Mouse (Mus musculus): ENCODE results near the gene Gm49601.

The Gm49601 gene

GRCm38 (mm10) chr16:18629390-18630231, 3.4 kb upstream of the Gm49601 start, which contains the start of gene Sept5:
Gene Sept5 (minus strand): TSS chr16:18629954.
- in situ Hi-C loops (cut with MboI, MseI), result no loop called here

GRCm38 (mm10) chr16:18628948-18629340, 2.7 kb upstream of the Gm49601 start:
- in situ Hi-C loops (cut with MboI, MseI), result no loop called here

GRCm38 (mm10) chr16:18628206-18628947, 2.1 kb upstream of the Gm49601 start:
- in situ Hi-C loops (cut with MboI, MseI), result no loop called here

GRCm38 (mm10) chr16:18627163-18627562, 936 bp upstream of the Gm49601 start:
- in situ Hi-C loops (cut with MboI, MseI), result no loop called here

GRCm38 (mm10) chr16:18625791-18626311, 376 bp downstream of the Gm49601 start:
- in situ Hi-C loops (cut with MboI, MseI), result no loop called here

- in situ Hi-C loops (cut with MboI, MseI), result no loop called here
Observed at GRCm38 (mm10) chr16:18625097-18625496, 1.1 kb downstream of the Gm49601 start.

GRCm38 (mm10) chr16:18624641-18625040, 1.6 kb downstream of the Gm49601 start:
- in situ Hi-C loops (cut with MboI, MseI), result loop anchor here (5.0 kb wide), 1 partner anchor 182 kb away; no protein-coding TSS in a partner anchor

- in situ Hi-C loops (cut with MboI, MseI), result loop anchor here (5.0 kb wide), 1 partner anchor 182 kb away; no protein-coding TSS in a partner anchor
Observed at GRCm38 (mm10) chr16:18623751-18624540, 2.3 kb downstream of the Gm49601 start.

- in situ Hi-C loops (cut with MboI, MseI), result loop anchor here (5.0 kb wide), 1 partner anchor 181 kb away; no protein-coding TSS in a partner anchor
Observed at GRCm38 (mm10) chr16:18622916-18623750, 3.1 kb downstream of the Gm49601 start.

- in situ Hi-C loops (cut with MboI, MseI), result loop anchor here (5.0 kb wide), 1 partner anchor 180 kb away; no protein-coding TSS in a partner anchor
Observed at GRCm38 (mm10) chr16:18622019-18622418, 4.2 kb downstream of the Gm49601 start, which contains the start of gene Gp1bb. Gene Gp1bb (minus strand): TSS chr16:18622403.

GRCm38 (mm10) chr16:18621362-18622001, 4.7 kb downstream of the Gm49601 start:
- in situ Hi-C loops (cut with MboI, MseI), result loop anchor here (5.0 kb wide), 1 partner anchor 179 kb away; no protein-coding TSS in a partner anchor

- in situ Hi-C loops (cut with MboI, MseI), result loop anchor here (5.0 kb wide), 1 partner anchor 178 kb away; no protein-coding TSS in a partner anchor
Observed at GRCm38 (mm10) chr16:18620601-18621361, 5.4 kb downstream of the Gm49601 start.

GRCm38 (mm10) chr16:18620201-18620600, 6.0 kb downstream of the Gm49601 start:
- in situ Hi-C loops (cut with MboI, MseI), result loop anchor here (5.0 kb wide), 1 partner anchor 178 kb away; no protein-coding TSS in a partner anchor

GRCm38 (mm10) chr16:18619110-18619509, 7.1 kb downstream of the Gm49601 start:
- in situ Hi-C loops (cut with MboI, MseI), result no loop called here

GRCm38 (mm10) chr16:18618297-18618696, 7.9 kb downstream of the Gm49601 start:
- in situ Hi-C loops (cut with MboI, MseI), result no loop called here

GRCm38 (mm10) chr16:18617370-18618065, 8.7 kb downstream of the Gm49601 start:
- in situ Hi-C loops (cut with MboI, MseI), result no loop called here

- in situ Hi-C loops (cut with MboI, MseI), result no loop called here
Observed at GRCm38 (mm10) chr16:18613301-18613700, 12.9 kb downstream of the Gm49601 start.

GRCm38 (mm10) chr16:18611752-18612151, 14.5 kb downstream of the Gm49601 start:
- in situ Hi-C loops (cut with MboI, MseI), result no loop called here

All from T-helper 1 cell (primary cell).